Mouse (Mus musculus) stomach, postnatal 0 days (tissue): ENCODE measurements around the gene Sez6l. TPM values are rescaled to one million over a fixed set of nuclear protein-coding genes. Genes with fewer than 3 reads are reported as not detected.

ENCODE experiments used
- ATAC-seq: fragments of 200-750 bp; cut with Nextera tagmentation; 2 replicates; pipeline ENCODE4 v1.8.0; 2017; ENCODE audit not compliant: low FRiP score, low TSS enrichment
- DNase-seq: peaks from one replicate; pipeline ENCODE4 v3.0.0-alpha.2; 2016; ENCODE audit warnings: low spot score
- H3K27ac ChIP-seq: fragments of 300-500 bp; sonication (generic); replicated peaks from 2 replicates; pipeline ENCODE4 v1.5.1; 2014; ENCODE audit warnings: mild to moderate bottlenecking, control low read depth
- H3K27me3 ChIP-seq: fragments of 300-500 bp; sonication (generic); 2 replicates; pipeline ENCODE4 v1.6.1; 2014; ENCODE audit warnings: low read length; ENCODE audit not compliant: control insufficient read depth, insufficient read depth
- H3K36me3 ChIP-seq: fragments of 300-500 bp; sonication (generic); 2 replicates; pipeline ENCODE4 v1.6.1; 2014; ENCODE audit warnings: low read length, mixed read lengths; ENCODE audit not compliant: control insufficient read depth, insufficient read depth
- H3K4me1 ChIP-seq: fragments of 300-500 bp; sonication (generic); replicated peaks from 2 replicates; pipeline ENCODE4 v1.6.1; 2014; ENCODE audit warnings: antibody characterized with exemption; ENCODE audit not compliant: control insufficient read depth, insufficient read depth
- H3K4me2 ChIP-seq: fragments of 300-500 bp; sonication (generic); replicated peaks from 2 replicates; pipeline ENCODE4 v1.6.1; 2014; ENCODE audit warnings: low read depth, mild to moderate bottlenecking, control low read depth, moderate library complexity
- H3K4me3 ChIP-seq: fragments of 300-500 bp; sonication (generic); 2 replicates; pipeline ENCODE4 v1.5.1; 2014; ENCODE audit warnings: low read depth, low read length, control low read depth
- H3K9ac ChIP-seq: fragments of 300-500 bp; sonication (generic); 2 replicates; pipeline ENCODE4 v1.6.1; 2014; ENCODE audit warnings: mild to moderate bottlenecking, low read length, control low read depth, mixed read lengths
- H3K9me3 ChIP-seq: fragments of 300-500 bp; sonication (generic); 2 replicates; pipeline ENCODE4 v1.6.1; 2016; ENCODE audit warnings: low read length; ENCODE audit not compliant: control insufficient read depth
- CTCF ChIP-seq: IDR thresholded peaks from 2 replicates; pipeline ENCODE4 v1.5.1; 2016; ENCODE audit warnings: antibody characterized with exemption, low read depth, mild to moderate bottlenecking, moderate library complexity
- EP300 ChIP-seq: optimal IDR thresholded peaks from 2 replicates; pipeline ENCODE3; 2016; ENCODE audit warnings: antibody characterized with exemption
- WGBS: fragments of 180-500 bp; shearing (Covaris S2); extraction: QIAGEN DNeasy Blood & Tissue Kit; methylation state at CpG from one replicate; pipeline ENCODE4 v1.1.7; 2014; 5-methylcytosine and 5-hydroxymethylcytosine counted together
- polyA plus RNA-seq: library from polyadenylated mRNA; unstranded; fragments of >200 nt; fragmentation: Nextera tagmentation; extraction: Ambion mirVana; gene quantifications from 2 replicates; pipeline ENCODE4 v1.2.1, GENCODE M21; 2015

Sez6l gene
- polyA plus RNA-seq, 1 experiment from 2014 or later = 0.42 TPM

DNA sequence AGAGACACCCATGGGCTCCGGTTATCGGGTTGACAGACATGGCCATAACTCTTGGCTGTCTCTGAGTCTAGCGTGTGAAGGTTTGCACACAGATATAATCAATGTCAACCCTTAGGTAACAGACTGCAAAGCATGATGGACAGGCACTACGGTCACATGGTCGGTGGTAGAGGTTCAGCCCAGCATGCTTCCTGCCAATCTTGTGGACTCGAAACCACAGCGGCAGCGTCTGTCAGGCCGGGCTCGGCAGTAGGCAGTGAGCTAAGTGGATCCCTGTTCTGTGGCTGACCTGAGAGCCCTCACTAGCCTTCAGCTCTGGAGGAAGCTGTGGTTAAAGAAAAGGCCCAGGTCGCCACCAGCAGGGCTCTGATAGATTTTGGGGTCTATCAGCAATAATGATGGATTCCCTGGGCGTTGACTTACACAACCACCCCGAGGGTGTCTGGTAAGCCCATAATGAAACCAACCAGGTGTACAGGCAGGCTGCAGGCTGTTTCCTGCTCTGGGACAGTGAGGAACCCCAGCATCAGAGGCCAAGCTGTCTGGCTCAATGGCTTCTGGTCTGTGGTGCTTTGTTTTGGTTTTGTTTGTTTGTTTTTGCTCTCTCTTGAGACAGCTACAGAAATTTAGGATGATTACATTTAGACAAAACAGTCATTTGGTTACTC is 192.0 kb downstream of the Sez6l start:
- Histone ChIP-seq H3K4me1 (no peaks in the 10 kb centered on the region), H3K9me3 (no peaks in the 10 kb centered on the region), H3K4me2 (no peak overlapping the region), H3K9ac (no peak overlapping the region), H3K36me3 (no peaks in the 10 kb centered on the region), H3K4me3 (no peak overlapping the region), H3K27me3 (no peaks in the 10 kb centered on the region), H3K27ac (no peak overlapping the region)
- no peak for ATAC-seq
- TF ChIP-seq CTCF (no peak), EP300 (no peak)
- DNase-seq = no peak
- 88% methylated on average over 13 of the region's 13 CpGs for WGBS

DNA sequence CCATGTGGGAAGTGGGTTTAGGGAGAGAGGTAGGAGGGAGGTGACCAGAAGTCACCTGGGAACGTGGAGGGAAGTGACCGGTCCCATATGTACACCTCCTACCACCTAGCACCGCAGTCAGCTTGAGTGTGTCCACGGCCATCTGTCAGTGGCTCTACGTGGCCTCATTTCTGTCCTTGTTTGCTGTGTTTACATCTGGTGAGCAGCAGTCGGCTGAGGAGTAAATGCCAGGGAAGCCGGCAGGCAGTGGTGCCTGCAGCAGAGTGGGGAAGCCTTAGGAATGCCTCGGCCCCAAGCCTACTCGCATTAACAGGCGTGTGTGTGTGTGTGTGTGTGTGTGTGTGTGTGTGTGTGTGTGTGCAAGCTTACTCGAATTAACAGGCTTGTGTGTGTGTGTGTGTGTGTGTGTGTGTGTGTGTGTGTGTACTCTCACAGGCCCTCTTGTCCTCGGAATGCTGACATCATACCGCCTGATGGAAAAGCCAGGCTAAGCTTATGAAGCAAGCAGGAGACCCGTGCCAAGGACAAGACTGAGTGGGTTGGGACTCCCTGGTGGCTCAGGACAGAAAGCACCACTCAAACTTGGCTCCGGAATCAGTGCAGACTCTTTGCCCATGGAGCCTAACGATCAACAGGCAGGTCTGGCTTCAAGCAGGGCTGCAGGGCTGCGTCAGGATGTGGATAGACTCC is 194.2 kb downstream of the Sez6l start:
- H3K9ac ChIP-seq = 0 out of 2 replicates have a peak overlapping the region, but pooled peaks have one; percentile 18
- DNase-seq = peak; percentile 35
- H3K27ac ChIP-seq = peak overlapping the region; percentile 49

DNA sequence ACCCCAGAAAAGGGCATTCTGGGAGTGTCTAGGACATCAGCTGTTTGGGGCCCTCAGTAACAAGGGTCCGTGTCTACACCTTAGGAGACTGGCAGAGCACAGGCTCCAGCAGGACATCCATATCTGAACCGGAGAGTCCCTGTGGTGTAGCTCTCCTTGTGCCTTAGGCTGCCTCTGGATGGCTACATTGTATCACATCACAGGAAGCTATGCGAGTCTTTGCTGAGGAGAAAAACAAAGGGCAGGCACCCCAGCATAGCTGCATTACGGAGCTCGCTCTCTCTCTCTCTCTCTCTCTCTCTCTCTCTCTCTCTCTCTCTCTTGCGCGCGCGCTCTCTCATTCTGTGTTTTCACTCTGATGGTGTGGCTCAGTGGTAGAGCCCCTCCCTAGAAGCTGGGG is 194.9 kb downstream of the Sez6l start:
- ATAC-seq = no peak
- Histone ChIP-seq H3K27ac (no peak overlapping the region), H3K4me2 (no peak overlapping the region), H3K36me3 (0 out of 2 replicates have a peak, but pooled peaks cover 3% of the 10 kb centered on the region), H3K9me3 (no peaks in the 10 kb centered on the region), H3K9ac (0 out of 2 replicates have a peak overlapping the region, but pooled peaks have one; percentile 18), H3K4me3 (no peak overlapping the region), H3K27me3 (no peaks in the 10 kb centered on the region), H3K4me1 (no peaks in the 10 kb centered on the region)
- TF ChIP-seq EP300 (no peak), CTCF (peak; percentile 15; the same call in 1 of the 2 replicates)
- DNase-seq = no peak
- 51% methylated on average over 9 of the region's 9 CpGs for WGBS

More for the DNA sequence above, 194.2 kb downstream of the Sez6l start:
- no peaks in the 10 kb centered on the region for H3K36me3 ChIP-seq
- TF ChIP-seq EP300 = no peak
- TF ChIP-seq CTCF = no peak
- ATAC-seq = peak; percentile 50; the same call in 1 of the 2 replicates
- WGBS = 29% methylated on average over 16 of the region's 17 CpGs
- no peaks in the 10 kb centered on the region for H3K27me3 ChIP-seq
- no peak overlapping the region for H3K4me2 ChIP-seq
- H3K9me3 ChIP-seq = no peaks in the 10 kb centered on the region
- no peak overlapping the region for H3K4me3 ChIP-seq
- H3K4me1 ChIP-seq = no peaks in the 10 kb centered on the region

DNA sequence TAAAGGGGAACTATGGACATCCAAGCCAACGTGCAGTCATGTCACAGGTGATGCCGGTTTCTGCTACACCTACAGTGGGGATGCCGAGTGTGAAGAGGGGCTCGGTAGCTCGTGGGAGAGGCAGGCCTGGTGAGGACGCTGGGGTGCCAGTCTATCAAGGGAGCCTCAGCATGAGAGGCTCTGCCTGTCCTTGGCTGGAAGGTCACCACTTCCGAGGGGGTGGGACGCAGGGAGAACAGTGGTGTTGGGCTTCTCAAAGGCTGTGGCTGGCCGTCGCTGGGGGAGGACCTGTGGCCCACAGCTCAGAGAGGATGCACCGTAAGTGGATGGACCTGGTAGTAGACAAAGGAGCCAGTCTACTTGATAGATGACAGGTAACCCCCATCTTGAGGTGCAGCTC is 195.8 kb downstream of the Sez6l start:
- 83% methylated on average over 11 of the region's 11 CpGs for WGBS
- no peak for ATAC-seq

DNA sequence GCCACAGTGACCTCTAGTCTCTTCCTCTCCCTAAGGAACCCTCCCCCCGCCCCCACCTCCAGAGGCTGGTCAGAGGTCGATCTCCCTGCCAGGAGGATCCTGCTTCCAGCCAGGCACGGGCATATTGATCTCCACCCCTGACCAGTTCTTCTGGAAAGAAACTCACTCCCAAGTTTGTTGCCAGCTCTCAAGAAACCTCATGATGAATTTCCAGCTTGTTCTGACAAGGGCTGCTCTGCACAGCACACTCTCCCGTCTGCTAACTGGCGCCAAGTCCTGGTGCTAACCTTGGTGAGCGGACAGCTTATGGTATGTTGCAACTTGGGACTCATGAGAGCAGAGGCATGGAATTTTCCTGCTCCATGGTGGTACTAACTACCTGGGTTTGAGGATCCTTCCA is 198.3 kb downstream of the Sez6l start:
- Histone ChIP-seq H3K27ac (no peak overlapping the region), H3K36me3 (peaks cover 3% of the 10 kb centered on the region; the same call in 1 of the 2 replicates), H3K9me3 (no peaks in the 10 kb centered on the region), H3K4me1 (no peaks in the 10 kb centered on the region), H3K27me3 (no peaks in the 10 kb centered on the region), H3K9ac (no peak overlapping the region), H3K4me2 (no peak overlapping the region), H3K4me3 (no peak overlapping the region)
- DNase-seq (no peak), ATAC-seq (no peak)
- TF ChIP-seq CTCF (no peak), EP300 (no peak)
- WGBS = 76% methylated on average over 6 of the region's 6 CpGs

More for the DNA sequence above, 195.8 kb downstream of the Sez6l start:
- TF ChIP-seq CTCF (no peak), EP300 (no peak)
- DNase-seq = no peak
- no peak overlapping the region for H3K4me3 ChIP-seq
- H3K9ac ChIP-seq = no peak overlapping the region
- peaks cover 3% of the 10 kb centered on the region; the same call in 1 of the 2 replicates for H3K36me3 ChIP-seq
- H3K27me3 ChIP-seq = no peaks in the 10 kb centered on the region
- H3K9me3 ChIP-seq = no peaks in the 10 kb centered on the region
- no peaks in the 10 kb centered on the region for H3K4me1 ChIP-seq
- H3K27ac ChIP-seq = no peak overlapping the region
- H3K4me2 ChIP-seq = no peak overlapping the region

DNA sequence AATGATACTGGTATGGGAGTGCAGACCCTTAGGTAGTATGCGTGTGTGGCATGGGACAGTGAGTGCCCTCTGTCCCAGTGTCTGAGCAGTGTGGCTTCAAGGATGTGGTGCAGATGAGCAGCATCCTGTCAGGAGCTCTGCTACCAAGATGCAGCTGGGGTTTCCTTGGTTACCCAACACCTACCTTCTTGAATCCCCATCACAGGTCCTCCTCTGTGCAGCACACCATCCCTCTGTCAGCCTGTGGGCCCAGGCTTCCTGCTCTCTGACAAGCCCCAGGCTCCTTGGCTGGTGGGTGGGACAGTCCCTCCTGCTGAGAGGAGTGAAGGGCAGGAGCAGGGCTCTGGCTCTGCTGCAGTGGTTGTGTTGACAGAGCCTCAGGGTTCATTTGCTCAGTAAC is 199.6 kb downstream of the Sez6l start:
- 95% methylated on average over 1 of the region's 1 CpGs for WGBS
- TF ChIP-seq EP300 (no peak), CTCF (no peak)
- no peaks in the 10 kb centered on the region for H3K27me3 ChIP-seq

More for the DNA sequence above, 199.6 kb downstream of the Sez6l start:
- Histone ChIP-seq H3K4me1 (no peaks in the 10 kb centered on the region), H3K36me3 (peaks cover 6% of the 10 kb centered on the region; the same call in 1 of the 2 replicates), H3K4me2 (no peak overlapping the region), H3K9ac (no peak overlapping the region), H3K27ac (no peak overlapping the region), H3K4me3 (no peak overlapping the region), H3K9me3 (no peaks in the 10 kb centered on the region)
- DNase-seq (no peak), ATAC-seq (no peak)
